Mouse (Mus musculus) CD4-positive, CD25-positive, alpha-beta regulatory T cell (primary cell): ENCODE data around the gene Piwil4. TPM values are rescaled to one million over a fixed set of nuclear protein-coding genes. Genes with fewer than 3 reads are reported as not detected.

Source experiments
- polyA plus RNA-seq: library from polyadenylated mRNA; unstranded; fragments of 100-300 nt; shearing (Covaris generic); gene quantifications from one replicate; pipeline ENCODE4 v1.2.1, GENCODE M21; 2017

Piwil4 gene
- polyA plus RNA-seq = 0.11 TPM

DNA sequence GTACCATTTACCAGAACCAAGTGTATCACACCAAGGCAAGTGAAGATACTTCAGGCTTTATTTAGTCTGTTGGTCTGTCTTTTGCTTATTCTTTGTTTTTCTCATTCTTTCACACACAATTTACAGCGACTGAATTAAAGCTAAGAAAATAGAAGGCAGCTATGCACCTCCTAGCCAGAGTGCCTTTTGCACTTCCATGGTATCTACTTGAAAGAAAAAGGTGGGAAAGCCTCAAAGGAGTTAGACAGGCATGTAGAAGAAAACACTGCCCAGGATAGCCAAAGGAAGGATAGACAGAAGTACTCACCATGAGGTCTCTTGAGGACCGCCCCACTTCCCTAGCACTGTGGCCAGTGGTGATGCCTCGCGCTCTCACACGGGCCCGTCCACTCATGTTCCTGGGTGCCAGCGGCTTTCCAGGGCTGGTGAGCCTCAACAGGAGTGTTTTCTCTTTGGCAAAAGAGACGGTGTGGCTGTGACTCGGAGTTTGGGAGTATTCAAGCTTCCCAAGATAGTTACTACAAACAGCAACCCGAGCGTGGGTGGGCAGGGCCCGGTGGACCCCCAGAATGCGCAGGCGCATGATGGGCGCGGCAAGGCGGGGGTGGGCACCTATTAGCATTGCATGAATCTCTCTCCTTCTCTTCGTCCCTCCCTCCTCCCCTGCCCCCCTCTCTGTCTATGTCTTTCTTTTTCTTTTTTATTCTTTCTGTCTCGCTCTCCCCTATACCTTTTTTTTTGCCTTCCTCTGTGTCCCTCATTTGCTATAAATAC, at the start of gene Piwil4:
Piwil4 (minus strand) TSS at position 583 of the 774 bp plus-strand sequence.

GRCm38 (mm10) chr9:14784039-14785002, 43.8 kb upstream of the Piwil4 start, which contains the start of the genes Mre11a and Ankrd49:
Gene Mre11a (plus strand): TSS chr9:14784654.
Gene Ankrd49 (minus strand): TSS chr9:14784856.

DNA sequence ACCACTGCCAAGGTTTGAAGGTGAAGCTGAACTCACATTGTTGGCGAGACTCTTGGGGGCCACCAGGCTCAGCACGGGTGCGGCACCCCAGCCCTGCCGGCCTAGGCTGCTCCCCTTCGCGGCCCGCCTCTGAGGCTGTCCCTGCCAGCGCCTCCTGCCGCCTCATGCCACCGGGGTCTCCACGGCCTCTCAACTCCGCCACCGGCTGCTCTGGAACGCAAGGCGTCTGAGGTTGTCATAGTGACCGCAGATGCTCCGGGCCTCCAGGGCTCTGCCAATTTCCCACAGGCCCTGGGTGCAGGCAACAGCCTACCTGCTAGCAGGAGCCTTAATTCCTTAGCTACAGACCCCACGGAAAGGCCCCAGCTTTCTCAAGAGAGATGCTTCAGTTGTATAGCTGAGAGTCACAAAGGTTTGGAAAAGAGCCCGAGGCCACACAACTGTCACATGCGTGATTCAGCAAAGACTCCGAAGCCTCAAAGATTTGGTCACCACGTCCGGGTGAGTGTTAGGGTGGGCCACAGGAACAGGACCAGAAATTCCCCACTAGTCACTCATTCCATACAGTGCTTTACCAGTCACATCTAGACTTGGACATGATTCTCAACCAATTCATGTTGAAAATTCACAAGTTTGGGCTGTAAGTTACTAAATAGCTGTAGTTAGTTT, 30.4 kb upstream of the Piwil4 start, which contains the start of gene 1700012B09Rik:
1700012B09Rik (minus strand) TSS at position 228 of the 669 bp plus-strand sequence.

DNA sequence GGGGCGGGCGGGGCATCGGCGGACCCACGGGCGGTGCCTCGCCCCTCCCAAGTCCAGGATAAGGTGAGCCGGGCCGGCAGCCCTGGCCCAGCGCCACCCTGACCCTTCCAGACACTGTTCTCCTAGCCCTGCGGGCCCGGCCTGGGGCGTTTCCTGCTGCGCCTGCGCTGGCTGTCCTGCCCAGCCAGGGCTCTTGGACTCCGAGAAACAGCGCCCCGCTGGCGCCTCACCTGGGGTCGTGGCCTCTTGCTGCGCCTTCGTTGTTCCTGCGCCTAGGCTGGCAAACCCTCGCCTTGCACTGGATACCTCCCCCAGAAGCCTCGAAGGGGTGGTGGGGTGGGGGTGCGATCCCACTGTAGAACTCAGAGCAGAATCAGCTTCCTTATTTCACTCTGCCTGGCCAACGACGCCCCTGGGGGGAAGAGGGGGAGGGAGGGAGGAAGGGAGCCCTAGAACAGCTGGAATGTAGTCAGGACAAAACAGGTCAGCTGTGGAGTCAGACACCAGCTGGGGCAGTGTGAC, 11.5 kb upstream of the Piwil4 start, which contains the start of gene Fut4:
Fut4 (minus strand) TSS at position 393 of the 522 bp plus-strand sequence.

Other genes starting within 250 kb of the Piwil4 start
- gene Kdm4d, start 240.3 kb downstream of the Piwil4 start, polyA plus RNA-seq = 0.79 TPM
- 216 TPM for gene Cwc15, start 240.1 kb downstream of the Piwil4 start, polyA plus RNA-seq
- 0.07 TPM for gene Amotl1, start 95.7 kb downstream of the Piwil4 start, polyA plus RNA-seq
- gene Fut4, start 11.7 kb upstream of the Piwil4 start, polyA plus RNA-seq = 0.14 TPM
- gene 1700012B09Rik, start 30.3 kb upstream of the Piwil4 start, polyA plus RNA-seq = not detected
- gene Mre11a, start 43.9 kb upstream of the Piwil4 start, polyA plus RNA-seq = 38.5 TPM
- 27.7 TPM for gene Ankrd49, start 44.1 kb upstream of the Piwil4 start, polyA plus RNA-seq
- 183 TPM for gene Gpr83, start 119.5 kb upstream of the Piwil4 start, polyA plus RNA-seq
- 891 TPM for gene Izumo1r, start 163.2 kb upstream of the Piwil4 start, polyA plus RNA-seq